Mouse (Mus musculus) thymus, adult 2 months (tissue): ENCODE results near the gene Calr4.

Experiments used
- CTCF ChIP-seq: fragments of 200-500 bp; IDR thresholded peaks from 2 replicates; pipeline ENCODE4 v1.5.1; 2012; ENCODE audit warnings: mild to moderate bottlenecking, control low read depth, low read length, moderate library complexity, borderline replicate concordance; ENCODE audit not compliant: control insufficient read depth, poor library complexity, insufficient read depth; ENCODE audit errors: extremely low read depth
- POLR2A ChIP-seq: fragments of 200-500 bp; IDR thresholded peaks from 2 replicates; pipeline ENCODE4 v1.6.1; 2012; ENCODE audit warnings: mild to moderate bottlenecking, low read length, control low read depth, moderate library complexity; ENCODE audit not compliant: control insufficient read depth, poor library complexity, insufficient read depth; ENCODE audit errors: extremely low read depth

- TF ChIP-seq POLR2A, result no peak
- no peak for TF ChIP-seq CTCF
Measured at GRCm38 (mm10) chr4:109210881-109211280, 23.4 kb upstream of the Calr4 start.
